Mouse (Mus musculus): Measurements from ENCODE around the gene Ano4. TPM values are rescaled to one million over a fixed set of nuclear protein-coding genes. Genes with fewer than 3 reads are reported as not detected.
A peak's percentile ranks its signal among the peaks of the same experiment; 100 is the strongest.

Gene Ano4
- polyA plus RNA-seq (2012; rRNA removed) = 14.9 TPM in 2 replicates

DNA sequence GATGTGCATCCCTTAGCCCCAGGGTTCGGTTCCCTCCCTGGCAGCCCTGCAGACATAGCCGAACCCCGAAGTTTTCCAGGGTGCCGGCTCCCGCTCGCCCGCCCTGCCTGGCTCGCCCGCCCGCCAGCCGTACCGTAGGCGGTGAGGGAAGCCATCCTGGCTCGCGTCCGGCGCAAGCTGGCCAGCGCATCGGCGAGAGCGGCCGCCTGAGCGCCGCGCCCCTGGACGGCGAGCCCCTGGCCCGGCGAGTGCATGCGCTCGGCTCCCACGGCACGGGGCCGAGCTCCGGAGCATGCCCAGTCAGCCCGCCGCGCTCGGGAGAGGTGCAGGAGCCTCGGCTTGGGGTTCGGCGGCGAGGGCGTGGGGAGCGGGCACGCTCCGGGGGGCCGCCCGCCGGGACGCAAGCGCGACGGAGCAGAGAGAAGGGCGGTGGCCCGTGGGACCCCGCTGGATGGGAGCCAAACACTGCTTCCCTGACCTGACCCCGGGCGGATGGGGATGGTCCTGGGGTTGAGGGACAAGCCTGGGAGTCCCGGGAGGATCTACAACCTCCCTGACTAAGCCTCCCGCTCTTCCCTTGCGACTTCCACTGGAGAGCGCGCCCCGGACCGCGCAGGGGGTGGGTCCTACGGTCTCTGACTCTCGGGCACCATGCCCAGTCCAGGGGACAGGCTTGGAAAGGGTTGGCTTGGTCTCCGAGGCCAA, at the start of gene Ano4:
Gene Ano4 (minus strand): TSS at position 272 of the 705 bp plus-strand sequence.
- H3K27ac ChIP-seq (ENCODE audit: insufficient read depth, low read length) = peak within 1 kb of the TSS; percentile 62; the same call in 1 of the 2 replicates

DNA sequence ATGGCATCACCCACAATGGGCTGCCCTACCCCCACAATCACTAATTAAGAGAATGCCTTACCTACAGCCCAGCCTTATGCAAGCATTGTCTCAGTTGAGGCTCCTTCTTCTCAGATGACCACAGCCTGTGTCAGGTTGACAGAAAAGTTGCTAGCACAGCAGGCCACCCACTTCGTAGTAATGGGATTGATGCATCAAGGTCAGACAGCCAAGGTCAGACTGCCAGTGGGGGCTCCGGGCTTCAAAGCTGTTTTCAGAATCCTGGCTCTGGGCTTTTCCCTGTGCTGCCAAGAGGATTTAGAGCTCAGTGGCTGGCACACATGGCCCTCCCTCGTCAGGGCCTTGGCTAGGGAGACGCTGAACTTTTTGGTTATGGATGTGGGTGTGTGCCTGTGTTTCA, 48.1 kb upstream of the Ano4 start:
- no peak overlapping the region for H3K27ac ChIP-seq (ENCODE audit: insufficient read depth, low read length)
- no peak for TF ChIP-seq CTCF (IDR thresholded peaks at IDR 0.05; ENCODE audit: extremely low read depth, insufficient read depth, low read length)
- no peak for TF ChIP-seq POLR2A (IDR thresholded peaks at IDR 0.05; ENCODE audit: extremely low read depth, insufficient read depth, low read length)
- H3K4me1 ChIP-seq (ENCODE audit: control insufficient read depth, insufficient read depth, low read length) = peaks cover 2% of the 10 kb centered on the region; the same call in 1 of the 2 replicates
- H3K4me3 ChIP-seq (ENCODE audit: insufficient read depth, low read length) = no peak overlapping the region

More for the DNA sequence above, at the start of gene Ano4:
- Histone ChIP-seq H3K4me3 (ENCODE audit: insufficient read depth, low read length) (peak within 1 kb of the TSS; percentile 41), H3K4me1 (ENCODE audit: control insufficient read depth, insufficient read depth, low read length) (no peaks in the 10 kb centered on the region; the same call in 1 of the 2 replicates)
- TF ChIP-seq CTCF (IDR thresholded peaks at IDR 0.05; ENCODE audit: extremely low read depth, insufficient read depth, low read length) (no peak), POLR2A (IDR thresholded peaks at IDR 0.05; ENCODE audit: extremely low read depth, insufficient read depth, low read length) (no peak)

DNA sequence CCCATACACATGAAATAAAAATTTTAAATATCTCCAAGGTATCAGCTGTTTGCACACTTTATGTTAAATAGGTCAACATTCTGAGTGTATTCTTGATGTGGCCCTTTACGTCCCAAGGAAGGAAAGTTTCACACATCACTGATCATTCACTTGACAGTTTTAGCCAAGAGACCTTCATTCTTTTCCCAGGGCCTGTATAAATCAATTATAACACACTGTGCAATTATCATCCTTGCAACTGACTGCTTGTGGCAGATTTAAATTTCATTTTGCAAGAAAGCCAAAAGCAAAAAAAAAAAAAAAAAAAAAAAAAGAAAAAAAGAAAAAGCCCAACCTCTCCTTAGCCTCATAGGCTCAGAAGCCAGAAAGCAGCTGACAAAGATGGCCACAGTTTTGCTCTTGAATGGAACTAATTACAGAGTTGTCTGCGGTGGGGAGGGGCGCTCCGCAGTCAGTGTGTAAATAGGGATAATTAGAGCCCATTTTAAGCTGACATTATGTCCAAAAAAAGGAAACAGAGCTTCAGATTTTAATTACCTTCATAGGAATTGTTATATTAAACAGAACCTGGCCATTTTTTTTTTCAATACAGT, 47.1 kb upstream of the Ano4 start:
- peaks cover 2% of the 10 kb centered on the region; the same call in 1 of the 2 replicates for H3K4me1 ChIP-seq (ENCODE audit: control insufficient read depth, insufficient read depth, low read length)

DNA sequence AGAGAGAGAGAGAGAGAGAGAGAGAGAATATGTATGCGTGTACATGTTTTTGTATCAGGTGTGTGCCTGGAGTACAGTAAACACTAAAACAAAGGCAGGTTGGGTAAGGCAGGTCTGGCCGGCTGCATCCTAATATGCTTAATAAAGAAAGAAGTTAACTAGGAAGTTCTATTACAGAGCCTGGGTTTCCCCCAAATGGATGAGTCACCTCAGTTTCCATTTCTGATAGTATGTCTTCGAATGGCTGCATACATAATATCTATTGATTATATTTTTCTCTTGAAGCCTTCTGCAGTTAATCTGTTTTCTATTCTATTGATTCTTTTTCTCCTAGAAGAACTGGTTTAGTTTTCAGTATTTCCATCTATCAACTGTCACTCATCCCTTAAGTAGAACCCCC, 41.9 kb upstream of the Ano4 start:
- Histone ChIP-seq H3K4me3 (ENCODE audit: insufficient read depth, low read length) (no peak overlapping the region), H3K27ac (ENCODE audit: insufficient read depth, low read length) (no peak overlapping the region), H3K4me1 (ENCODE audit: control insufficient read depth, insufficient read depth, low read length) (no peaks in the 10 kb centered on the region)
- TF ChIP-seq POLR2A (IDR thresholded peaks at IDR 0.05; ENCODE audit: extremely low read depth, insufficient read depth, low read length) = no peak
- no peak for TF ChIP-seq CTCF (IDR thresholded peaks at IDR 0.05; ENCODE audit: extremely low read depth, insufficient read depth, low read length)

More for the DNA sequence above, 47.1 kb upstream of the Ano4 start:
- TF ChIP-seq CTCF (IDR thresholded peaks at IDR 0.05; ENCODE audit: extremely low read depth, insufficient read depth, low read length) = no peak
- TF ChIP-seq POLR2A (IDR thresholded peaks at IDR 0.05; ENCODE audit: extremely low read depth, insufficient read depth, low read length) = no peak
- H3K4me3 ChIP-seq (ENCODE audit: insufficient read depth, low read length) = no peak overlapping the region
- no peak overlapping the region for H3K27ac ChIP-seq (ENCODE audit: insufficient read depth, low read length)

DNA sequence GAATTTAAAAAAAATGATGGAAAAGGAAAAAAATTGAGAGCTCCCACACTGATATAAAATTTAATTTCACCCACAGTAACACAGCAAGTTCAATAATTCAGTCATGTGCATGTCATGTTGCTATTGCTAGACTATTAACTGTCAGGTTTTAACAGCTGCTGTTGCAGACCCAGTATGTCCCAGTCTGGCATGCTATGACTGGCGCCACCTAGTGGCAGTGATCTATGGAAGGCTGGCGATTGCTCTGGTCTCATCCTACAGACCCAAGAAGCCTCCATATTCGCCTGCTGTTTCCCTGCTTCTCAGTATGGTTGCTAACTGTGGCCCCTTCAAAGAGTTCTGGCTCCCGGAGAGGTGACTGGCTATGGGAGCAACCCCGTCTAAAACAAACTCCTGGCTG, 38.9 kb upstream of the Ano4 start:
- TF ChIP-seq CTCF (IDR thresholded peaks at IDR 0.05; ENCODE audit: extremely low read depth, insufficient read depth, low read length) (peak; percentile 72), POLR2A (IDR thresholded peaks at IDR 0.05; ENCODE audit: extremely low read depth, insufficient read depth, low read length) (no peak)

DNA sequence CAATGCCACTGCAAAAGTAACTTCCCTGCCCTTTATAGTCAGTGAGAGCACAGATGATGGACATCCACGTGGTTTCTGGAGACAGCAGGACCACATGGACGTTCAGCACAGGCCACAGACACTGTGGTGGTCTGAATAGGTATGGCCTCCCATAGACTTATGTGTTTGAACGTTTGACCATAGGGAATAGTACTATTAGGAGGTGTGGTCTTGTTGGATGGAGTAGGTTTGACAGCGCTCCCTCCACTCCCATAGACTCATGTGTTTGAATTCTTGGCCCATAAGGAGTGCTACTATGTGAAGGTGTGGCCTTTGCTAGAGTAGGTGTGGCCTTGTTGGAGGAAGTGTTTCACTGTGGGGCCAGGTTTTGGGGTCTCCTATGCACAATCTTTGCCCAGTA, 33.2 kb upstream of the Ano4 start:
- Histone ChIP-seq H3K4me1 (ENCODE audit: control insufficient read depth, insufficient read depth, low read length) (no peaks in the 10 kb centered on the region), H3K4me3 (ENCODE audit: insufficient read depth, low read length) (no peak overlapping the region), H3K27ac (ENCODE audit: insufficient read depth, low read length) (no peak overlapping the region)
- TF ChIP-seq CTCF (IDR thresholded peaks at IDR 0.05; ENCODE audit: extremely low read depth, insufficient read depth, low read length) (no peak), POLR2A (IDR thresholded peaks at IDR 0.05; ENCODE audit: extremely low read depth, insufficient read depth, low read length) (no peak)

More for the DNA sequence above, 38.9 kb upstream of the Ano4 start:
- H3K4me3 ChIP-seq (ENCODE audit: insufficient read depth, low read length) = no peak overlapping the region
- no peaks in the 10 kb centered on the region for H3K4me1 ChIP-seq (ENCODE audit: control insufficient read depth, insufficient read depth, low read length)
- no peak overlapping the region for H3K27ac ChIP-seq (ENCODE audit: insufficient read depth, low read length)

DNA sequence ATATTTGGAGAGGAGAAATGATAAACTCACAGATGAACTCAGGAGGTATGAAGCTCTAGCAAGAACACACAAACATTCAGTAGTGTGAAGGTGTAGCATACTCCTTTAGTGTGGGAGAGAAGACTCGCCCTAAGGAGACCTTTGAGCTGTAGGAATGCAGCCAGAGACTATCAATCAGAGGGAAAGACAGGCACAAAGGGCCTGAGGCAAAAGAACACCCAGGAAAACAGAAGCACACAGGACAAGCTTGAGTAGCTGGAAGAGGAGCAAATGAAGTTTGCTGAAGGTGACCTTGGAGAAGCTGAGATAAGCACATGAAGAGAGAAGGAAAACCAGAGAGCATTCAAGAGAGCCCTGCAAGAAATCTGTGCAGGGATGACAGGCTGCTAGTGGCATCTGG, 25.5 kb upstream of the Ano4 start:
- H3K4me3 ChIP-seq (ENCODE audit: insufficient read depth, low read length) = no peak overlapping the region
- H3K27ac ChIP-seq (ENCODE audit: insufficient read depth, low read length) = no peak overlapping the region
- no peak for TF ChIP-seq CTCF (IDR thresholded peaks at IDR 0.05; ENCODE audit: extremely low read depth, insufficient read depth, low read length)
- no peak for TF ChIP-seq POLR2A (IDR thresholded peaks at IDR 0.05; ENCODE audit: extremely low read depth, insufficient read depth, low read length)
- H3K4me1 ChIP-seq (ENCODE audit: control insufficient read depth, insufficient read depth, low read length) = no peaks in the 10 kb centered on the region

DNA sequence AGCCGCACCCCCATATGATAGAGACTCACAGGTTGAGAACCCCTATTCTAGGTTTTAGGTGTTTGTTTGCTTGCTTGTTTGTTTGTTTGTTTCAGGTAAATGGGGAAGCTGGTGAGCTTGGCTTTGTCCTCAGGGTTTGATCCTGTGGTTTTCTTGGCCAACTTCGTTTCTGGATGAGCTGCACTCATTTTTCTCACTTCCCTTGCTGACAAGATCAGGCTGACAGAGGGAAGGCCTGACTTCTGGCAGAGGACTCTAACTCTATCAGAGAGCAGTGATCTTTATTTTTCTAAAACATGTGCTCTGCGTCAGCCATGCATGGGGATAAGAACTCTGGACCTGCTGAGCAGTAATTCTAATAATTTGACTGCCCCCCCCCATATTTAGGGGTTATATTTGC, 14.4 kb upstream of the Ano4 start:
- Histone ChIP-seq H3K4me1 (ENCODE audit: control insufficient read depth, insufficient read depth, low read length) (no peaks in the 10 kb centered on the region), H3K27ac (ENCODE audit: insufficient read depth, low read length) (no peak overlapping the region), H3K4me3 (ENCODE audit: insufficient read depth, low read length) (no peak overlapping the region)
- TF ChIP-seq CTCF (IDR thresholded peaks at IDR 0.05; ENCODE audit: extremely low read depth, insufficient read depth, low read length) (no peak), POLR2A (IDR thresholded peaks at IDR 0.05; ENCODE audit: extremely low read depth, insufficient read depth, low read length) (no peak)

DNA sequence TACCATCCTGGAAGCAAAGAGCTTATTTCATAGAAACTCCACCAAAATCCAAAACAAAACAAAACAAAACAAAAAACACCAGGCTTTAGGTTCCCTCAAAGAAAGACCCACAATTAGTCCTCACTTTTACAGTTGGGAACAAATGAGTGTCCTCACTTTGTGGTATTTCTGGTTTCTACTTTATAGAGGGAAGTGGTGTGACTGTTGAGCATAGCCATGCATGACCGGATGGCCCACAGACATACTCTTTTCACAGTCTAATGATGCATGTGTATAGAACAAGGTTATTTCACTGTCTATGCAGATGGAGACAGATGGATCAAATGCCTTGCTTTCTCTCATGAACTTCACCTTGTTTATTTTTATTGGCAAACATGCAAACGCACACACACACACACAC, 10.1 kb upstream of the Ano4 start:
- Histone ChIP-seq H3K4me1 (ENCODE audit: control insufficient read depth, insufficient read depth, low read length) (no peaks in the 10 kb centered on the region), H3K27ac (ENCODE audit: insufficient read depth, low read length) (no peak overlapping the region), H3K4me3 (ENCODE audit: insufficient read depth, low read length) (no peak overlapping the region)
- TF ChIP-seq POLR2A (IDR thresholded peaks at IDR 0.05; ENCODE audit: extremely low read depth, insufficient read depth, low read length) = no peak
- TF ChIP-seq CTCF (IDR thresholded peaks at IDR 0.05; ENCODE audit: extremely low read depth, insufficient read depth, low read length) = no peak

DNA sequence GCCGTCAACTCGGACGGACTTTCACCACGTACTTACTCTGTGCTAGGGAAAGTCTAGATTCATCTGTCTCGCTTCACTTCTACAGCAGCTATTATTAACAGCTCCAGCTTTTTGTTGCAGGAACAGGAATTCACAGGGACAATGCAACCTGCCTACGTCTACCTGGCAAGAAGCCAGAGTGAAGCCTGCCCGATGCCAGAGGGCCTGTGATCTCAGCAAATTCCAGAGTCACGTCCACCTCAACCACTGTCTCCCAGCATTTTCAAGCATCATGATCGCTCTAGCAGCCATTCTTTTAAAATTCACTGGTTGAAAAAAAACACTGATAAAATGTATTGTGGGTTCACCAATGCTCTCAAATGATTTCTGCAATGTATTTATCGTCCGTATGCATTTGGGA, 6.9 kb upstream of the Ano4 start:
- H3K27ac ChIP-seq (ENCODE audit: insufficient read depth, low read length) = no peak overlapping the region
- H3K4me3 ChIP-seq (ENCODE audit: insufficient read depth, low read length) = no peak overlapping the region
- no peaks in the 10 kb centered on the region for H3K4me1 ChIP-seq (ENCODE audit: control insufficient read depth, insufficient read depth, low read length)
- TF ChIP-seq CTCF (IDR thresholded peaks at IDR 0.05; ENCODE audit: extremely low read depth, insufficient read depth, low read length) (no peak), POLR2A (IDR thresholded peaks at IDR 0.05; ENCODE audit: extremely low read depth, insufficient read depth, low read length) (no peak)
